Mouse (Mus musculus) adrenal gland, postnatal 14 days (tissue): ENCODE results near the gene Ptger3. TPM values are rescaled to one million over a fixed set of nuclear protein-coding genes. Genes with fewer than 3 reads are reported as not detected.

Source experiments
- microRNA-seq, 2 experiments: library from miRNA; unstranded; fragments of <30 nt; microRNA quantifications; one replicate each; pipeline ENCODE4 v1.2.0; 2021
- total RNA-seq: library from RNA; stranded (reverse); gene quantifications from 2 replicates; pipeline ENCODE4 v1.2.3, GENCODE M21; 2021

The Ptger3 gene
- total RNA-seq, 1 experiment from 2014 or later, result 11.4 TPM

Small RNAs within 50 kb of the gene (microRNA-seq; reads per million reads assigned to microRNA genes)
- 164 to 237 reads per million in 2 experiments for gene Mir186

Other genes starting within 250 kb of the Ptger3 start
- 72.5 and 78.9 TPM in 2 replicates for gene Zranb2, start 32.7 kb upstream of the Ptger3 start, total RNA-seq